ENCODE assay signal across 9 mouse cellular contexts in the genomic region with DNA sequence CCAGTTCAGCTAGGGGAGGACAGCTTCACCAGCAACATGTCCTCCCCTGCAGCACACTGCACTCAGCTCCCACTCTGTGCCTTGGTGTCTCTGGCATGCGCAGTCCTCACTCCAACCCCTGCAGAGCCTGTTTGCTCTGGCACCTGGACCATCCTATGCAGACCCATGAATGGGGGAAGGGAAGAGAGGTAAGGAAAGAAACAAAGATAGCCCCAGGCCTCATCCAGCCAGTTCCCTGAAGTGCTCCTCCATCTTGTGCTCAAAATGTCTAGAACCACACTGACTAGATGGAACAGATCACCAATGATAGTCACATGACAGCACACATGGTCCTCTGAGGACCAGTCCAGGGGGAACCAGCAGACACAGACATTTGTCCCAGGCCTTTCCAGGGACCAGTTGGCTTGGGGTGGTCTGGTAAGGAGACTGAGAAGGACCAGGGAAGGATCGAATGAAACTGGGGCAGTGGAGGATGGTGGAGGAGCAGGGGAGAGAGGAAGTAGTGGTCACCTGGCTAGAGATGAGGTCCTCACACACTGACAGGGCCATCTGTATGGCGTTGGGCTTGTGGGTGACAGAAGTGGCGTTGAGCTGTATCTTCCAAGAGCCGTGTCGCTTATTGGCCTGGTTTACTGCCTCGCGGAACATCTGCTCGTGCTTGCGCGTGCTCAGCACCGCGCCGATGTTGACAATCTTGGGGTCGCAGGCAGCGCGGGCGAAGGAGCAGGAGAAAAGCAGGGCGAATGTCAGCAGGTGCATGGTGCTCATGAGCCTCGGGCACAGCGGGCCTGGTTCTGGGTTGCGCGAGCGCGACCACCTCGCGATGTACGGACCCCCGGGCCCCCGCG. TPM values are rescaled to one million over a fixed set of nuclear protein-coding genes. Genes with fewer than 3 reads are reported as not detected.
DNase-seq lines count a peak whose midpoint lies in the region; ATAC-seq and TF ChIP-seq lines count a peak whose summit lies in the region.
"Had no signal": no experiment of that assay in that cellular context is flagged by ENCODE, and none has a peak within 500 bp of the region (broad histone marks: within the 10 kb centered on the region; RNA-seq: fewer than 3 reads in every experiment).

No protein-coding gene starts in this region.

- no peak for ATAC-seq in lung, postnatal 0 days
- ATAC-seq in hindbrain, embryonic 15.5 days (ENCODE audit: low FRiP score, low read depth) = peak; percentile 78
- ATAC-seq in midbrain, embryonic 15.5 days (replicated peaks) = peak; percentile 74

- H3K27me3 ChIP-seq in lung, postnatal 0 days (replicated peaks; ENCODE audit: insufficient read depth, low read length) = peaks cover 8% of the 10 kb centered on the region
- H3K27me3 ChIP-seq in hindbrain, embryonic 15.5 days = peaks cover 43% of the 10 kb centered on the region
- H3K27me3 ChIP-seq in midbrain, embryonic 15.5 days (replicated peaks) = peaks cover 53% of the 10 kb centered on the region

- H3K4me3 ChIP-seq in lung, postnatal 0 days (ENCODE audit: low read depth, low read length) = no peak overlapping the region
- peak overlapping the region; percentile 85 for H3K4me3 ChIP-seq in cortical plate, adult 2 months (ENCODE audit: insufficient read depth, low read length)
- H3K4me3 ChIP-seq in hindbrain, embryonic 15.5 days = peak overlapping the region; percentile 64
- peak overlapping the region; percentile 53 for H3K4me3 ChIP-seq in midbrain, embryonic 15.5 days
- H3K4me3 ChIP-seq: myocyte had no signal

- no peaks in the 10 kb centered on the region for H3K36me3 ChIP-seq in lung, postnatal 0 days (ENCODE audit: insufficient read depth, low read length)
- H3K36me3 ChIP-seq in hindbrain, embryonic 15.5 days = peaks cover 25% of the 10 kb centered on the region
- H3K36me3 ChIP-seq in midbrain, embryonic 15.5 days (replicated peaks) = peaks cover 1% of the 10 kb centered on the region; the same call in 1 of the 2 replicates

- H3K4me2 ChIP-seq in lung, postnatal 0 days (replicated peaks; ENCODE audit: low read depth, low read length) = peak overlapping the region; percentile 33
- peak overlapping the region; percentile 64 for H3K4me2 ChIP-seq in hindbrain, embryonic 15.5 days
- peak overlapping the region; percentile 61 for H3K4me2 ChIP-seq in midbrain, embryonic 15.5 days

- peak; percentile 40; the same call in 1 of the 2 replicates for TF ChIP-seq POLR2A in cortical plate, adult 2 months (IDR thresholded peaks at IDR 0.05; ENCODE audit: extremely low read depth, insufficient read depth, low read length)

- H3K4me1 ChIP-seq in lung, postnatal 0 days (ENCODE audit: insufficient read depth, low read depth, low read length) = no peaks in the 10 kb centered on the region
- H3K4me1 ChIP-seq in cortical plate, adult 2 months (ENCODE audit: control insufficient read depth, insufficient read depth, low read length) = peaks cover 5% of the 10 kb centered on the region
- H3K4me1 ChIP-seq in hindbrain, embryonic 15.5 days (replicated peaks) = peaks cover 27% of the 10 kb centered on the region
- peaks cover 24% of the 10 kb centered on the region for H3K4me1 ChIP-seq in midbrain, embryonic 15.5 days

- 4% methylated on average over 31 of the region's 31 CpGs for WGBS in lung, postnatal 0 days
- 3% methylated on average over 31 of the region's 31 CpGs for WGBS in hindbrain, embryonic 15.5 days
- 5% methylated on average over 31 of the region's 31 CpGs for WGBS in midbrain, embryonic 15.5 days

- no peak for TF ChIP-seq EP300 in lung, postnatal 0 days (IDR thresholded peaks at IDR 0.05)

- no peak overlapping the region for H3K9ac ChIP-seq in lung, postnatal 0 days (replicated peaks; ENCODE audit: low read depth)
- peak overlapping the region; percentile 56 for H3K9ac ChIP-seq in hindbrain, embryonic 15.5 days
- peak overlapping the region; percentile 65 for H3K9ac ChIP-seq in midbrain, embryonic 15.5 days

- H3K9me3 ChIP-seq in lung, postnatal 0 days (ENCODE audit: low read length) = no peaks in the 10 kb centered on the region
- H3K9me3 ChIP-seq in hindbrain, embryonic 15.5 days = no peaks in the 10 kb centered on the region
- no peaks in the 10 kb centered on the region for H3K9me3 ChIP-seq in midbrain, embryonic 15.5 days

- no peak overlapping the region for H3K27ac ChIP-seq in lung, postnatal 0 days (ENCODE audit: low read length)
- H3K27ac ChIP-seq in cortical plate, adult 2 months (ENCODE audit: insufficient read depth, low read length) = peak overlapping the region; percentile 91
- H3K27ac ChIP-seq in hindbrain, embryonic 15.5 days (replicated peaks) = peak overlapping the region; percentile 87
- H3K27ac ChIP-seq in midbrain, embryonic 15.5 days = peak overlapping the region; percentile 82

- DNase-seq in lung, postnatal 0 days (ENCODE audit: low spot score) = no peak
- no peak for DNase-seq in lung, postnatal 25 days (ENCODE audit: low spot score)
- no peak for DNase-seq in gastrocnemius, postnatal 4 days (ENCODE audit: low spot score in 2 of 2)
- no peak for DNase-seq in natural killer cell, adult 2 months (ENCODE audit: low spot score in 2 of 2)
- DNase-seq in lung, postnatal 14 days = no peak

- TF ChIP-seq CTCF in lung, postnatal 0 days (IDR thresholded peaks at IDR 0.05) = no peak
- no peak for TF ChIP-seq CTCF in cortical plate, adult 2 months (IDR thresholded peaks at IDR 0.05; ENCODE audit: extremely low read depth, insufficient read depth, low read length)

RNA-seq across cellular contexts. Expression of a gene that starts 0.6 kb away (rescaled TPM):
- 0.30 and 0.36 TPM in 2 replicates for polyA plus RNA-seq in lung, postnatal 0 days (2015; fragmentation: Nextera tagmentation; extraction: Ambion mirVana)
- polyA plus RNA-seq in cortical plate, adult 2 months (2012; rRNA removed) = 336 and 340 TPM in 2 replicates
- polyA plus RNA-seq in hindbrain, embryonic 15.5 days (2015; fragmentation: Nextera tagmentation; extraction: Ambion mirVana) = 58.4 and 61.3 TPM in 2 replicates
- polyA plus RNA-seq in midbrain, embryonic 15.5 days (2015; fragmentation: Nextera tagmentation; extraction: Ambion mirVana) = 49.1 and 51.5 TPM in 2 replicates
- under 1 TPM; 0.17 to 0.26 TPM for total RNA-seq in gastrocnemius, postnatal 4 days (2021)

RNA-seq across cellular contexts. Expression of a gene that starts 13.8 kb away (rescaled TPM):
- 36.8 and 40.9 TPM in 2 replicates for polyA plus RNA-seq in lung, postnatal 0 days (2015; fragmentation: Nextera tagmentation; extraction: Ambion mirVana)
- 27.0 and 28.4 TPM in 2 replicates for polyA plus RNA-seq in cortical plate, adult 2 months (2012; rRNA removed)
- polyA plus RNA-seq in hindbrain, embryonic 15.5 days (2015; fragmentation: Nextera tagmentation; extraction: Ambion mirVana) = 43.6 and 45.2 TPM in 2 replicates
- 44.3 and 50.3 TPM in 2 replicates for polyA plus RNA-seq in midbrain, embryonic 15.5 days (2015; fragmentation: Nextera tagmentation; extraction: Ambion mirVana)
- 10 to 100 TPM; 36.5 to 40.2 TPM for total RNA-seq in gastrocnemius, postnatal 4 days (2021)

RNA-seq across cellular contexts. Expression of a gene that starts 28.6 kb away (rescaled TPM):
- polyA plus RNA-seq in lung, postnatal 0 days (2015; fragmentation: Nextera tagmentation; extraction: Ambion mirVana) = 42.2 and 46.5 TPM in 2 replicates
- polyA plus RNA-seq in cortical plate, adult 2 months (2012; rRNA removed) = not detected in 2 replicates
- 0.18 TPM in 1 of 2 replicates, not detected in the other for polyA plus RNA-seq in hindbrain, embryonic 15.5 days (2015; fragmentation: Nextera tagmentation; extraction: Ambion mirVana)
- 0.14 and 0.23 TPM in 2 replicates for polyA plus RNA-seq in midbrain, embryonic 15.5 days (2015; fragmentation: Nextera tagmentation; extraction: Ambion mirVana)
- total RNA-seq in gastrocnemius, postnatal 4 days (2021) = not detected

RNA-seq across cellular contexts. Expression of a gene that starts 30.4 kb away (rescaled TPM):
- polyA plus RNA-seq in lung, postnatal 0 days (2015; fragmentation: Nextera tagmentation; extraction: Ambion mirVana) = not detected in 2 replicates
- polyA plus RNA-seq in cortical plate, adult 2 months (2012; rRNA removed) = not detected in 2 replicates
- polyA plus RNA-seq in hindbrain, embryonic 15.5 days (2015; fragmentation: Nextera tagmentation; extraction: Ambion mirVana) = not detected in 2 replicates
- polyA plus RNA-seq in midbrain, embryonic 15.5 days (2015; fragmentation: Nextera tagmentation; extraction: Ambion mirVana) = not detected in 2 replicates
- total RNA-seq in gastrocnemius, postnatal 4 days (2021) = not detected

RNA-seq across cellular contexts. Expression of a gene that starts 37.8 kb away (rescaled TPM):
- polyA plus RNA-seq in lung, postnatal 0 days (2015; fragmentation: Nextera tagmentation; extraction: Ambion mirVana) = 10.5 and 11.1 TPM in 2 replicates
- 59.8 and 69.1 TPM in 2 replicates for polyA plus RNA-seq in cortical plate, adult 2 months (2012; rRNA removed)
- polyA plus RNA-seq in hindbrain, embryonic 15.5 days (2015; fragmentation: Nextera tagmentation; extraction: Ambion mirVana) = 24.4 and 24.9 TPM in 2 replicates
- polyA plus RNA-seq in midbrain, embryonic 15.5 days (2015; fragmentation: Nextera tagmentation; extraction: Ambion mirVana) = 23.8 and 25.8 TPM in 2 replicates
- 10 to 100 TPM in 1 of 2 experiments, 1 to 10 TPM in 1; 8.1 to 11.9 TPM for total RNA-seq in gastrocnemius, postnatal 4 days (2021)

Comparison
In these comparisons a context has a peak if more than half of its experiments do, and no peak if none do; other contexts are left out.
1. RNA of a gene that starts 0.6 kb away (polyA plus RNA-seq): 336 to 340 TPM in cortical plate, adult 2 months, 58.4 to 61.3 TPM in hindbrain, embryonic 15.5 days and 49.1 to 51.5 TPM in midbrain, embryonic 15.5 days; 0.30 to 0.36 TPM in lung, postnatal 0 days; every median in the first group is over 10 times any median in the second.
2. RNA of a gene that starts 28.6 kb away (polyA plus RNA-seq): 42.2 to 46.5 TPM in lung, postnatal 0 days; 0.14 to 0.23 TPM in midbrain, embryonic 15.5 days, 0.18 TPM in hindbrain, embryonic 15.5 days and not detected in cortical plate, adult 2 months; every median in the first group is over 10 times any median in the second.
3. Peak in every context shown above with its lines, with median percentiles within 50 percentile points of each other: H3K4me2 ChIP-seq.